Mouse (Mus musculus): Measurements from ENCODE around the gene Rnf212. TPM values are rescaled to one million over a fixed set of nuclear protein-coding genes. Genes with fewer than 3 reads are reported as not detected.

Gene Rnf212
- polyA plus RNA-seq, 1 experiment from 2014 or later = 2.9 TPM

Other genes starting within 250 kb of the Rnf212 start
- gene Cplx1, start 225.0 kb downstream of the Rnf212 start, polyA plus RNA-seq (2014; fragmentation: Nextera tagmentation; extraction: Ambion mirVana) = 0.59 and 0.93 TPM in 2 replicates
- 29.4 and 32.1 TPM in 2 replicates for gene Gak, start 145.2 kb downstream of the Rnf212 start, polyA plus RNA-seq (2014; fragmentation: Nextera tagmentation; extraction: Ambion mirVana)
- 20.0 and 22.2 TPM in 2 replicates for gene Tmem175, start 145.2 kb downstream of the Rnf212 start, polyA plus RNA-seq (2014; fragmentation: Nextera tagmentation; extraction: Ambion mirVana)
- 14.4 and 15.2 TPM in 2 replicates for gene Idua, start 114.7 kb downstream of the Rnf212 start, polyA plus RNA-seq (2014; fragmentation: Nextera tagmentation; extraction: Ambion mirVana)
- 5.6 and 6.3 TPM in 2 replicates for gene Dgkq, start 105.3 kb downstream of the Rnf212 start, polyA plus RNA-seq (2014; fragmentation: Nextera tagmentation; extraction: Ambion mirVana)
- 0.70 and 1.2 TPM in 2 replicates for gene Slc26a1, start 99.4 kb downstream of the Rnf212 start, polyA plus RNA-seq (2014; fragmentation: Nextera tagmentation; extraction: Ambion mirVana)
- 28.0 and 31.7 TPM in 2 replicates for gene Fgfrl1, start 82.6 kb downstream of the Rnf212 start, polyA plus RNA-seq (2014; fragmentation: Nextera tagmentation; extraction: Ambion mirVana)
- gene Tmed11, start 20.4 kb upstream of the Rnf212 start, polyA plus RNA-seq (2014; fragmentation: Nextera tagmentation; extraction: Ambion mirVana) = not detected in 2 replicates
- not detected in 2 replicates for gene Vmn2r8, start 33.9 kb upstream of the Rnf212 start, polyA plus RNA-seq (2014; fragmentation: Nextera tagmentation; extraction: Ambion mirVana)
- not detected in 2 replicates for gene Vmn2r9, start 77.6 kb upstream of the Rnf212 start, polyA plus RNA-seq (2014; fragmentation: Nextera tagmentation; extraction: Ambion mirVana)
- gene Vmn2r10, start 231.5 kb upstream of the Rnf212 start, polyA plus RNA-seq (2014; fragmentation: Nextera tagmentation; extraction: Ambion mirVana) = not detected in 2 replicates